Mouse (Mus musculus) ZHBTc4 (cell line): ENCODE measurements around the gene Shisa7.

Experiments
- DNase-seq: peaks from one replicate; pipeline ENCODE4 v3.0.0-alpha.2; 2011; ENCODE audit warnings: low read depth, low spot score

Shisa7 gene

DNA sequence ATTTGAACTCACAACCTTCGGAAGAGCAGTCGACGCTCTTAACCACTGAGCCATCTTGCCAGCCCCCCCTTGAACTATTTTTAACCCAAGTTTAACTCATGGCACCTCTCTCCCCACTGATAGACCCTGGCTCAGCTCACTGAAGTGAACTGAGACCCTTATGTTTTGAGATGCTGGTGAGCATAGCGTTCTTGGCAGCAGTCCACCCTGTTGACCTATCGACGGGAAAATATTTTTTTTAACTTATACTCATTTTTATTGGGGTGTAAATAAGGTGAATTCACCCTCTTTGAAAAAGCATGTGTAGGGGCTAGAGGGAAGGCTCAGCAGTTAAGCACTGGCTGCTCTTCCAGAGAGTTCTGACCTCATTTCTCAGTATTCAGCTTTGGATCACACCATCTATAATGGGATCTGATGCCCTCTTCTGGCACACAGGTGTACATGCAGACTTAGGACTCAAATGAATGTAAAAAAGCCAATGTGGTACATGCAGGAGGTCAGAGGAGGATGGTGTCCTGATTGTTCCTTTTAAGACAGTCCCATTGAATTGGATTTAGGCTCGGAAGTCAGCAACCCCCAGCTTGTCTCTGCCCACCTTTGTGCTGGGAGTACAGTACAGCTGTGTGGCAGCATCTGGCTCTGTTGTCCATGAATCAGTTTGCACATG is 48.6 kb downstream of the Shisa7 start:
- peak; percentile 80 for DNase-seq

DNA sequence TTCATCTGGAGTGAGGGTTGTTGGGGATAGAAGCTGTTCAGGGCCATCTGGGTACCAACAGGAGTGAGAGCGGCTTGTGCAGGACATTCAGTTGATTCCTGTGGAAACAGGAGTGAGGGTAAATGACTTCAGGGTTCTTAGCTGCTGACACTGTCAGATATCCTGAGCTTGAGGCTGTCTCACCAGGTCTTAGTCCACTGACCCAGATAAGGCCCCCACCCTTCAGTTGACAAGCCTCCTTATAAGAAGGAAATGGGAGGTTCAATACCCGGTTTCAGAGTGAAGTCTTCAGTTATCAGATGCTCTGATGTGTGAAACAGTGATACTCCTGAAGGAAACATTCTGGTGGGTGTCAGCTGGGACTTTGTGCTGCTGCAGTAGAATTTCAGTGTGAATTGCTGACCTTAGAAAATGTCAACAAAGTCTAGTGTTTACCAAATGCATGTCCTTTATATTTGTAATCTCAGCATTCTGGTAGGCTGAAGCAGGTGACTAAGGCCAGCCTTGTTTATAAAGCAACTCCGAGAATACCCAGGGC is 49.8 kb downstream of the Shisa7 start:
- DNase-seq, result no peak

DNA sequence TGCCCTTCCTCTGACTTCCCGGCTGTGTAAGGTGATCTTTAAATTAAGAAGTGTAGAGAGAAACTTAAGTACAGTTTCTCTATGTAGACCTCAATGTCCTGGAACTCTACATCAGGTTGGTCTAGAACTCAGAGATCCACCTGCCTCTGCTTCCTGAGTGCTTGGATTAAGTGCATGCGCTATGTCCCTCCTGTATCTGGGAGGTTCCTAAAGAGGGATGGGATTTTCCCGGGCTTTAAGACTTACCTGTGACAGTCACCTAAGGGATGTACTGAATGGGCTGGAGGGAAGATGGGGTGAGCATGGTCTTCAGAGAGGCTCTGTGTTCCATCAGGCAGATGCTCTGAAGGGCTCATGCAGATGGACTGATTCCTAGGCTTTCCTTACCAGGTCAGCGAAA is 50.8 kb downstream of the Shisa7 start:
- DNase-seq, result peak; percentile 38

DNA sequence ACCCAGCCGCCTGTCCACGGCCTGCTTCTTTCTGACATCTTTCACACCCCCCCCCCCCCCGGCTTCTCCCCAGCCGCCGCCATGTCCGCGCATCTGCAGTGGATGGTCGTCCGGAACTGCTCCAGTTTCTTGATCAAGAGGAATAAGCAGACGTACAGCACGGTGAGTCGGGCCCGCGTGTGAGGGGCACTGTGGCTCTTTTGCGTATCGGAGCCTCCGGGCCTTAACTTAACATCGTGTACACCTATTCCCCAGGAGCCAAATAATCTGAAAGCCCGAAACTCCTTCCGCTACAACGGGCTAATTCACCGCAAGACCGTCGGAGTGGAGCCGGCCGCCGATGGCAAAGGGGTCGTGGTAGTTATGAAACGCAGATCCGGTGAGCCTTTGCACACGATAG is 51.2 kb downstream of the Shisa7 start:
- peak; percentile 32 for DNase-seq

DNA sequence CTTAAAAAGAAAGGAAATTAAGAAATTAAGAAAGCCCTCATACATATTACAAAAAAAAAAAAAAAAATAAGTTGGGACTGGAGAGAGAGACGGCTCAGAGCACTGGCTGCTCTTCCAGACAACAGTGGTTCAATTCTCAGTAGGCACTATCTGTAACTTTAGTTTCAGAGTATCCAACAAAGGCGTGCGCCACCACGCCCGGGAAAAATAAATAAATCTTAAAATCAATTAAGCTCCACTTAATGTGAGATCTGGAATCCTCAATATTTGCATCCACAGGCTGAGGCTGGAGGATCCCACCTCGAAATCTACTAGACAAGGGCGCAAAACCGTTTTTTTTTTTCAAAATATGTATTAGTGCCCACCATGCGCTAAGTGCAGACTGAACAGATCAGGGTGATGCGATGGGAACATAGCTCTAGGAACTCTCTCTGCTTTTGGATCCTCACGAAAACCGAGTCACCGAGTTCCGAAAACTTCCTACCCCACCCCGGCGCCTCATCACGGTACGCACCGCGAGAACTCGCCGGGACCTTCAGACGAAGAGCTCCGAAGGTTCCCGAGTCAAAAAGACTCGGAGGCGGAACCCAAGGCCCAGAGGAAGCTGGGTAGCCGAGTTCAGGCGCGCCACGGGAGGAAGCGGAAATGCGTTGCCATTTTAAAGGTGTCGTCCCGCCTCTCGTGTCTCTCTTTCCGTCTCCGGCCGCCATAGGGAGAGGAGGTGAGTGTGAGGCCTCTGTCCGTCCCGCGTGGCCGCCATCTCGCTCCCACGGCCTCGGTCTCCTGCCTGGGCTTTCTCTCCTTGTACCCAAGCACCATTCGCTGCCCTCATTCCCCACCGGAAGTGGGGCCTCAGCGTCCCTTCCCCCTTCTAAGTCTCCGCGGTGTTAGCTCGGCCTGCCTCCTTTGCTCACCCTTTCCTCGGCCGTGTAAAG is 52.0 kb downstream of the Shisa7 start, which contains the start of gene Rpl28:
Gene Rpl28 (plus strand): TSS at position 597 of the 935 bp plus-strand sequence.
- DNase-seq, result peak; percentile 98

DNA sequence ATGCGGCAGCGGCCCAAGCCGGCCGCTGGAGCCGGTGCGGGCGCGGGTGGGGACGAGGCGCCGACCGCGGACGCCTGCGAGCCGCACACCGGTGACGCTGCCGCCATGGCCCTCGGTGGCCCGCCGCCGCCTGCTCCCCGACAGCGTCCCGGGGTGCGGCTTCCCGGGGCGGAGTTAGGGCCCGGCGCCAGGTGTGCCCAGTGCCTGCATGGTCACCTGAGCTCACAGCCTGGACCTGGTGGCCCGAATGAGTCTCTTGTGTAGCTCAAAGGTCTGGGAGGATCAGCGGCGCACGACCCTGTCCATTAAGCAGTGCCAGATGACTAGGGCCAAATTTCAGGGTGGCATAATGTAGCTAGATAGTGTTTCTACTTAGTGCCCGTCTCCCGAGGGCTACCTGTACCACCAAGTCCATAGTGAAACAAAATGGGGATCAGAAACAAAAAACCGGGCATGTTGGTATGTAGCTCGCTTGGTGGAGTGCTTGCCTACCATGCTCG is 55.0 kb downstream of the Shisa7 start, which contains the start of gene Tmem238:
Gene Tmem238 (minus strand): TSS at position 221 of the 500 bp plus-strand sequence.
- DNase-seq, result peak; percentile 24

DNA sequence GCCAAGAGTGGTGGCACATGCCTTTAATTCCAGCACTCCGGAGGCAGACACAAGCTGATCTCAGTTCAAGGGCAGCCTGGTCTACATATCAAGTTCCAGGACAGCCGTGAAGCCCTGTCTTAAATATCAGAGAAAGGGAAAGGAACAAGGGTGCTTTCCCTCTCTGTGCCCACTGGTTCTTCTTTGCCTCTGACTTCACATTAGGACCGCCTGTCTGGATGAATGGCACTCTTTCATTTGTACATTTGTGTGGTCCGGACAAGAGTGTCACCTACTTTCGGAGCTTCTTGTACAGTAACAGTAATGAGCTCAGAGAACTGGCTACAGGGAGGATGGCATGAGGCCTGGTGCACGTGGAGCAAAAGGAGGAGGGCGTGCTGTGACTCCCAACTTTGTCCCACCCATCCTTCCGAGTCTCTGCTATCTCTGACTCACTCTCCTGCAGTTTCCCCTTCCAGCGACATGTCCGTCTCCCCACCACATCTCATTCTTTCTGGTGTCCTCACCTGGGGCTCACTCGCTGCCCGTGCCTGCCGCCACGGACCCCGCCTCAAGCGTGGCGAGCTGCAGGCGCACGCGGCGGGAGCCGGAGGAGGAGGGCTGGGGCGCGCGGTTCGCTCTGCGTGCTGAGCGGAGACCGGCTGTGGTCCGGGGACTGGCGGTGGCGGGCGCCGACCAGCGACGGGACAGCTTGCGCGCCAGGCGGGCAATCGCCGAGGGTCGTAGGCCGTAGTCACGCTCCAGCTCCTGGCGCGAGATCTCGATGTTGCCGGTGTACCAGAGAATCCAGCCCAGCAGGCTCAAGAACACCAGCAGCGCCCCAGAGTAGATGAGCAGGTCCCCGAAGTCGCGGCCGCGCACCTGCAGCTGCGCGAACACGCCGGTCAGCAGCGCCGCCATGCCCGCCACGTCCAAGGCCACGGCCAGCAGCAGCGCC is 55.7 kb downstream of the Shisa7 start:
- DNase-seq, result peak; percentile 68

DNA sequence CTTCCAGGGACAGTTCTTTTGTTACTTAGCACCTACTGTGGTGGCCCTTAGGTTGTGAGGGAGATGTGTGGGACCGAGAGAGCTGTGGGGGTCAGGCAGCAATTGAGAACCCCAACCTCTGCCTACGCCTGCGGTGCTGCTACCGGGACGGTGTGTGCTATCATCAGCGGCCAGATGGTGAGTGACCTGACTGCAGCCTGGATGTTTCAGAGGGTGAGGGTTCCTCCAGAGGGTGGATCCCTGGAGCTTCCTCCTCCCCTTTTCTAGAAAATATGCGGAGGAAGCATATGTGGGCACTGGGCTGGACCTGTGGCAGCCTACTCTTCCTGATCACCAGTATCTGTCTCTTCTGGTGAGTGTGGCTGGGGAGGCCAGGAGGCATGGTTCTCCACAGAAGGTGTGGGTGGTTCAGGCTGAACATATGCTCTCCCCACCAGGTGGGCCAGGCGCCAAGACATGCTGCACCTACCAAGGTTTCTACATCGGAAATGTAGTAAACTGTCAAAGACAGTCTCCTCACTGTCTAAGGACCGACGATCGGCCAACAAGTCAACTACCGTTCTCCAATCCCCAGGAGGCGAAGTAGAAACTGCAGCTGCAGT is 60.7 kb downstream of the Shisa7 start:
- no peak for DNase-seq

DNA sequence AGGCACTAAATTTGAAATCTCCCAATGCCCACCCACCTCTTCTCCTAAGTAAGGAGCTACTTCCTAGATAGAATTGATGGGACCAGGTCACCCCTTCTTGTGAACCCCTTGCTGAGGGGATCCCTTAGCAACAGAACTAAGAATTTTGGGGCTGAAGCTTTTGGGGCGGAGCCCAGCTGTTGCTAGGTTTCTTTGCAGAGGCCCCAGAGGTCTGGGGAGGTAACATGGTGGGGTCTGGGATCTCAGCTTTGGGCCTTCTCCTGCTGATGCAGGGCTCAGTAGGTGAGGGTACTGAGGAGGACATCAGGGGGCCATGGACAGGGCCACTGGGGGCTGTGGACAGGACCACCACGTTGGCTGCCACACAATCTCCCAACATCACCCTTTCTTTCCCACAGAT is 61.7 kb downstream of the Shisa7 start, which contains the start of the genes Il11 and Tmem190:
Gene Il11 (minus strand): TSS at position 101 of the 400 bp plus-strand sequence.
Gene Tmem190 (plus strand): TSS at position 179 of the 400 bp plus-strand sequence.
- DNase-seq, result no peak

DNA sequence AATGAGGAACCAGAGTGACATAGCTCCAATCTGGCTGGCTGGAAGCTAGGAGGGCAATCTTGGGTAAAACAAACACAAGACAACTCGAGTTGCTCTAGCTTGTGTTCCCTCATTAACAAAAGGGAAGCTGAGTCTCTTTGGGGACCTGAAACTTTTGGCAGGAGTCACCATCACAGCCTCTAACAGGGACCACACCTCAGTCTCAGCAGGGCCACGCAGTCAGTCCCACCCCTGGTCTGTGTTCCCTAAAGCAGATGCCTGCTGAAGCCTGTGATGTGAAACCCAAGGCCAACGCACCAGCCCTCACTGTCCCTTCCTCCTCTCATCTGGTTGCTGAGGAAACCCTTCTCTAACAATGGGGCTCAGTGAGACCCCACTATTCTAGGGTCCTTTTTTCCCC is 62.4 kb downstream of the Shisa7 start:
- DNase-seq, result no peak

DNA sequence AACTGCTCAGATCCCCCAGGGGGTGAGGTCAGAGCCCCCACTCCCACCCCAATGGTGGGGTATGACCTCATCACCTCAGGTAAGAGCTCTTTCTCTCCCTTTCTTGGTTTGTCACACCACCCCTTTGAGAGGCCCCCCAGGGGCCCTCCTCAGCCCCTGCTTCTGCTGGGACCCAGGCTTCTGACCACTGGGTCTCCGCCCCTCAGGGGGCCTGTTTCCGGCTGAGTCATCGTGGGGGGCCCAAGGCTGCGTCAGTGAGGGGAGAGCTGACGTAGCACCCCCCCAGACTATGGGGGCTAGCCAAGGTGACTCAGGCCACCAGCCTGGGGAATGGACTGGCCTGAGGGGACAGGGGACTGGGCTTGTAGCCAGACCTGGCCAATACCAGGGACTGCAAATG is 64.6 kb downstream of the Shisa7 start:
- no peak for DNase-seq

DNA sequence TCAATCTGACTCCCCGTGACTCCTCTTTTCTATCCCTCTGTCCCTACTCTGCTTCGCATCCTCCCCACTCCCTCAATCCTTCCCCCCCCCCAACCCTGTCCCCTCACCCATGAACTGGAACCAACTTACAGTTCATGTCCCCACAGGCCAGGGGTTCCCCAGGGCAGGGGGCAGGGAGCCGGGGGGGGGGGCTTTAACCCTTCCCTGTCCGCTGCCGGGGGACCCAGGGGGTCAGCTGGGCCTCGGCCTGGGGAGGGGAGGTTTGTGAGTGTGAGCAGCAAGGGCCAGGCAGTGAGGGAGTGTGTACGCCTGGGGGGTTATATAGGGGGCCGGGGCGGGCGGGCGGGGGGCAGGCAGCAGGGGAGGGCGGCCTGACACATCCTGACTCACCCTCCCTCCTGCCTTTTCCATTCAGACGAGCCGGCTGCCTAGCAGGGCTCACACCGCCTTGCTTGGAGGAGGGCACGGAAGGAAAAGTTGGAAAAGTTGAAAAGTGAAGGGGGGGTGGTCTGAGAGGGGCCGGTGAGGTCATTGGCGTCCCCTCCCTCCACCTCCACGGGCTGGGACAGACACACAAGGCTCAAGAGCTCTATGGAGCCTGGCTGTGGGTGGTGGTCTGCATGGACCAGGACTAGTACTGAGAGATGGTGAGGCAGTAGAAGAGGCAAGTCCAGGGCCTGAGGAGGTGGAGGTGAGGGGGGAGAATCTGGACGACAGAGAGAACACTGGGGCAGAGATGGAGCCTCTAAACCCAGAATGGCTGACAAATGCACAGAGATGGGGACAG is 66.5 kb downstream of the Shisa7 start:
- DNase-seq, result no peak

DNA sequence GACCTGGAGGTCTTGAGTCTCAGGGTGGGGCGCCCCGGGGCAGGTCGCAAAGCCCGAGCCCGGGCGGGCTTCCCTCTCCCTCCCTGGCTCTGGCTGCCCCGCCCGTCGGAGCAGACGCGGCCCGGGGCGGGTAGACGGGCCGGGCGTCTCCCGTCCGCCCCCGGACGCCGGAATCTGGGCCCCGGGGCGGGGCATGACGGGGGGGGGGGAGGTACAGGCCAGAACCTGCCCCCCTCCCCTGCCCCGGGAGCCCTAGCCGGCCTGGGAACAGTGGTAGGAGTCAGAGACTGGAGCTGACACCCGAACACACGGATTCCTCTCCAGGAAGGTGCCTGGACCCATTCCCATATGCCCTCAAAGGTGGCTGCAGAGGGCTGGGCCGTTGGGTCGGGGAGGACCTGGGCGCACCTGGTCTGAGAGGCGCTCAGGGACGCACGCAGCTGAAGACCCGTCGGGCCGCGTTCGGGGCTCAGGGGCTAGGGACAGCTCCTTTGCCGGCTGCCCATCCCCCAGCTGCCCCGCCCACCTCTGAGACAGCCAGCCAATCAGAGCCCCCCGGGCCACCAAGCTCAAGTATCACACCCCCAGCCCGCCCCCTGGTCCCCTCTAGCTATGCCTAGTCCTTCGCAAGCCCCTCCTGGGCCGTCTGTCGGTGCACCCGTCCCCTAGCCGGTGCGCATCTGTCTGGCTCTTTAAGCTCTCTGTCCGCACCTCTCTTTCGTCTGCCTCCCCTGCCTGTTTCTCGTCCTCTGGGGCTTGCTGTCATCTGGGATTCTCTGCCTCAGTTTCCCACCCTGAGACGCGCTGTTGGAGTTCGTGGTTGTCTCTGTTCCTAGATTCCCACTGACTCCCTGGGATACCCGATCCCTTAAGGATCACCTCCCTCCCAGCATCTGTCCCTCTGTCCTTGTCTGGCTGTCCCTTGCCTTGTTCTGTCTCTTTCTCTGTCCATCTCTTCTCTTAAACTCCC is 67.3 kb downstream of the Shisa7 start:
- DNase-seq, result peak; percentile 91

DNA sequence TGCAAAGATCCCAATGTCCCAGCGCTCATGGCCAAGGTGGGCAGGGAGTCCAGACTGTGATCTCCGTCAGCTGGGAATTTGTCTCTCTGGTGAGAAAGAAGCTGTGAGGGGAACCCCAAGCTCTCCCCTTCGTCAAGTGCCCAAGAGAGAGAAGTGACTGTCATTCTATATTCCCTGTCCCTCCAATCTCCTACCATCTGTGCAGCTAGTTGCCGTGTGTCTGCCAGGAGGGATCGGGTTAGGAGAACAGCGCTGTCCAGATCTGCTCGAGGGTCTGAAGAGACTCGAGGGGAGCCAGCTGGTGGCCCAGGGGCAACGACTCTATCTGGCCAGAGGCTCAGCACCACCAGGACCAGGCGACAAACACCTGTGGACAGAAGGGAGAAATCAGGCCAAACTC is 68.4 kb downstream of the Shisa7 start:
- DNase-seq, result no peak
